Mouse (Mus musculus): ENCODE data around the gene Ephb2. TPM values are rescaled to one million over a fixed set of nuclear protein-coding genes. Genes with fewer than 3 reads are reported as not detected.

Ephb2 gene
- total RNA-seq (2022), result 10 to 100 TPM; 13.2 to 15.0 (median 14.0) TPM

DNA sequence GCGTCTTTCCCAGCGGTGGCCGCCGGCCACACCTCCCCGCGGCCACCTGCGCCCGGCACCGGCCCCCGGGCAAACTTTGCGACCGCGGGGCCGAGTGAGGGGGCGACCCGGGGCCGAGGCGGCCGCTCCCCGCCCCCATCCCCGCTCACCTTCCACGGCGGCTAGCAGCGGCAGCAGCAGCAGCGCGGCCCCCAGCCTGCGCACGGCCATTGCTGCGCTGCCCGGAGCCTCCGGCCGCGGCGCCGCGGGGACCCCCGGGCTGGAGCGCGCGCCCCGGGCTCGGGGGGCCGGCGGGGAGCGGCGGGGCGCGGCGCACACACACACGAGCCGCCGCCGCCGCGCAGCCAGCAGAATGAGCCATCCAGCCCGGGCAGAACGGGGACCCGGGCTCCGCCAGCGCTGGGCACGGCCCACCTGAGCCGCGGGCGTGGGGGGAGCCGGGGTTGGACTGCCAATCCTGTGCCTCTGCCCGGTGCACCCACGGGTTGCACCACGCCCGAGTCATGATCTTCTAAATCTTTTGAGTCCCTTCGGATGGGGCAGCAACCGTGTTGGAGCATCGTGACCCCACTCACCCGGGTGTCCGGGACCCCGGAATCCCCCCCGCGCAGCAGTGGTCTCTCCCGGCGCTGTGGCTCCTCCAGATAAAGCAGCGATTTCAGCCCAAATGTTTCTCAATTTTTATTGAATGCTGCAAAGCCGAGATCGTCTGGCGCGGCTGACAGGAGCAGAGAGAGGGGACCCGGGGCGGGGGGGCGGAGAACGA, at the start of gene Ephb2:
Ephb2 (minus strand) TSS at position 368 of the 766 bp plus-strand sequence.
- peak; percentile 55 to 76 for DNase-seq (ENCODE audit: low spot score in 2 of 2)

DNA sequence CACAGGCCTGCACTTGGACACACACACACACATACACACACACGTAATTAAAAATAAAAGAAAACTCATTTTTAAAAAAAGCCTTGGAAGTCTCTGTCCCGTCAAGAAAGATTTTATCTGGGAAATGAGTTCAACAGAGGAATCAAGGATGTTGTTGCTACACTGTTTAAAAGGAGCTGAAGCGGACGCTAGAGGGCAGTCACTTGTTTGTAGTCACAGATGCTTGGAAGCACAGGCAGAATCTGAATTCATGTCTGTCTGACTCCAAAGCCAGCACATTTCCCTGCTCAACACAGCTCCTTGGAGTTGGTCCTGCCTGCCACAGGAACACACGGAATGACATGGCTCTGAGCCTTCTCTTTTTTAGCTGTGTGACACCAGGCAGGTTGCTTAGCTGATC, 42.8 kb upstream of the Ephb2 start:
- DNase-seq (ENCODE audit: low spot score in 2 of 2), result no peak

DNA sequence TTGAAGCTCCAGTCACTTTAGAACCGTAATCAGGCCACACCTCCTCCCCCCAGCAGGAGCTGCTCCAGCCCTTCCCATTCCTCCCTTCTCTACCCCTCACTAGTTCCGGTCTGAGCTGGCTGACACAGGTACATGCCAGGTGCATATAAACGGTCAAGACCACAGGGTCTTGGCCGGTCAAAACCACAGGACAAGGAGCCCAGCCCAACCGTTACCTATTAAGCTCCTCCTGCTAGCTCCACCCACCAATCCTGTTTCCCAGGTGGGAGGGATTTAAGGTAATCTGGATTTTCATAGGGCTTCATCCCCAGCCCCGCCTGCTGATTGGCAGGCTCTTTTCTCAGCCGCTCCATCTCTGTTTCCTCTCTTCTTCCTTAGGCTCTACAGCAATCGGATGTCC, 42.4 kb upstream of the Ephb2 start:
- DNase-seq (ENCODE audit: low spot score in 2 of 2), result no peak

DNA sequence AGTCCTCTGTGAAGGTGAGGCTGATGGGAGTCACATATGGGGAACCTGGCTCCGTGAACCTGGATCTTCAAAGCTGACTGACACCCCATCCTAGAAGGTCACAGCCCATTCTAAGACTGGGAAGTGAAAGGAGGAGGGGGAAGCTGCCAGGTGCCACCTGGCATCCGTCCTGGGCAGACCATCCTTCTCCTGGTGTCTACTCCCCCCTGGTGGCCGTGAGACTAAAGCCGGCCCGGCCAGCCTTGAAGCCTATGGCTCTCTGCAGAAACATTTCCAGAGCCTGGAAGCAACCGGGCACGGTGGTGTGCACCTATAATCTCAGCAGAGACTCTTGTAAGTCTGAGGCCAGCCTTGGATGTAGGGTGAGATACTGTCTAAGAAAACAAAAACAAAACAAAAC, 41.2 kb upstream of the Ephb2 start:
- no peak for DNase-seq (ENCODE audit: low spot score in 2 of 2)

DNA sequence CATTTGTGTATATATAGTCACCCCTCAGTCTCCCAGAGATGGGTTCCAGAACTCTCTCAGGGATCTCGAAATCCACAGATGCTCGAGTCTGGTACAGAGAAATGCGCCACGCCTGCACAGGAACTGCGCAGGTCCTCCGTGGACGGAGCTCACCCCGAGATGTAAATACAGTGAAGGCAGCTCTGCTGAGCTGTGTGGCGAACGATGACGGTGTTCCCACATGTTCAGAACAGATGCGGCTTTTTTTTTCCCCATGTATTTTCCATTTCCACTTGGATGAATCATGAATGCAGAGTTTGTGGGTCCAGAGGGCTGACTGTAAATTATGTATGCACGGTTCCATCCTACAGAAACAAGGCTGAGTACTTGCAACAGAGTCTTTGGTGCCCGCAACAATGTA, 39.2 kb upstream of the Ephb2 start:
- no peak for DNase-seq (ENCODE audit: low spot score in 2 of 2)

DNA sequence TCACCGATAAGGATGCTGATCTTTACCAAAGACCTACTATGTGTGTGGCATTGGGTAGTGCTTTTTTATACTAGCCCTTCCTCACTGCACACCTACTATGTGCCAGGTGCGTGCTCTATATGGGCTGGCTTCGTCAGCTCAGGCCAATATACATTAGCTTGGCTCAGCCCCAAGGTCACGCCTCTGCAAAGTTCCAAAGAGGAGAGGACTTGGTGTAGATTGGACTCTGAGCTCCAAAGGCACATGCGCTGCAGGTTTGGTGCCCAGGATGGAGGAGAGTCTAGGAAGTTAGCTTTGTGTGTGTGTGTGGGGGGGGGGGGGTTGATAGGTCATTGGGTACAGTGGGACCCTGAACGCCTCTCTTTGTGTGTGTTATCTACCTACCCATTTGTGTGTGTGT, 32.6 kb upstream of the Ephb2 start:
- no peak for DNase-seq (ENCODE audit: low spot score in 2 of 2)

DNA sequence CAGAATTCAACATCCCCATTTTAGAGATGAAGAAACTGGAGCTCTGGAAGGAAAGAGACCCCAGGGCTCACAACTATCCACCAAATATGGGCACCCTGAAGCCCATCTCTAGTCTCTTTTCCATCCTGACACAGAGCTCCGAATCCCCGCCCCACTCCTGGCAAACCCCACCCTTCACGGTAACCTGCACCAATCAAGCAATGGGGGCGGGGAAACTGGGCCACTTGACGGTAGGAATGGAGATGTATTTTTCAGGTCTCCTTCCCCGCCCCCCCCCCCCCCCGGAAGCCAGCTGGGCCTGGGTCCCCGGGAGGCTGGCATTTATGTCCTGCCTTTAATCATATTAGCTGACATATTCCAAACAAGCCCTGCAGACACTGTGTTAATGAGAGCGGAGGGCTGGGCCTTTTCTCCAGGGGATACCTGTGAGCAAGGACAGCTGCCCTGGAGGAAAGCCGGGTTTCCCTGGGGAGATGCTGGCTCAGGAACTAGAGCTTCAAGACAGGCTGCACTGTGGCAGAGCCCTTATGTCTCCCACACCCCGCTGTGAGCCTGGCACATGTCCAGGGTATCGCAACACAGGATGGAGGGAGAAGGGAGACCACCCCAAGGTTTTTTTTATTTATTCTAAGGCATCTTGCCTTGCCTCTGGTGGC, 32.0 kb upstream of the Ephb2 start:
- DNase-seq (ENCODE audit: low spot score in 2 of 2), result no peak

DNA sequence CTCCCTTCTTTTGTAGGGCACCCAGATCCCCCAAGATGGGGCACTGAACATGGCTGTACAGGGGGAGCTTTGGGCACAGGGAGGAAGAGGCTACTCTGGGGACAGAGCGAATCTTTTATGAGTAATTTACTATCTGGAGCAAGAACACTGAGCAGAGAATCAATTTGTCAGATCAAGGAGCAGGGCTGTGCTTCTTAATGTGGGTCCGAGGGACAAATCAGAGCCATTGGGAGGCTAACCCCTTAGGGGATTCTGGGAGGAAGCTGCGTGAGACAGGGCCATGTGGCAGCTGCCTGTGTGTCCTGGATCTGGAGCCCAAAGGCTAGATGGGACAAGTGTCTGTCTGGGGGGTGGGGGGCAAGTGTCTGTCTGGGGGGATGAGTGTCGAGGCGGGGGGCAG, 29.7 kb upstream of the Ephb2 start:
- no peak for DNase-seq (ENCODE audit: low spot score in 2 of 2)

DNA sequence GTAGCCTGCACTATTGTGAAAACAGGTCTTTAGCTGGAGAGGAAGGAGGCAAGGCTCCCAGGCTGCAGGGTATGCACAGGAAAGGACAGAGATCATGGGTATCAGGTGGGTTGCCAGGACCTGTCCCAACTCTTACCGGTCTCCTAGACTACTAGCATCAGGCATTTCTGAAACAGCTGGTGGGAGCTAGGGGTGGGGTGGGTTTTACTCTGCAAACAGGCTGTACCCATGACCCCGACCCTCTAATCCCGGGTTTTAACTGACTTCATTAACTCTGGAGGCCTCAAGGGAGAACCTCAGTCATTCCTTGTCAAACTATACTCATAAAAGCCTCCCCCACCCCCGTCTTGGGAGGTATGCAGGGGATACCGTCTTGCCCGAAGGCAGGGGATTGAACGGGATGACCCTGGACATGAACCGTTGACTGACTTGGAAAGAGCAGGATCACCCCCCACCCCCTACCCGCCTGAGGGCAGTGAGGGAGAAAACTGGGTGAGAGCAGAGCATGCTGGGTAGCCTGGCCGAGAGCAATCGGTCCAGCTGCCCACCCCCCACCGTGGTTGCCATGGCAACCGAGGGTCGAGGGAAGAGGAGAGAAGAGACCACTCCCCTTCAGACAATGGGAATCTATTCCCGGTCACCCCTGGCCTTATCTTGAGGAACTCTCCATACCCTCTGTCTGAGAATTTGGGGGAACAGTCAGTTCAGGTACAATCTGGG, 29.1 kb upstream of the Ephb2 start:
- no peak for DNase-seq (ENCODE audit: low spot score in 2 of 2)

DNA sequence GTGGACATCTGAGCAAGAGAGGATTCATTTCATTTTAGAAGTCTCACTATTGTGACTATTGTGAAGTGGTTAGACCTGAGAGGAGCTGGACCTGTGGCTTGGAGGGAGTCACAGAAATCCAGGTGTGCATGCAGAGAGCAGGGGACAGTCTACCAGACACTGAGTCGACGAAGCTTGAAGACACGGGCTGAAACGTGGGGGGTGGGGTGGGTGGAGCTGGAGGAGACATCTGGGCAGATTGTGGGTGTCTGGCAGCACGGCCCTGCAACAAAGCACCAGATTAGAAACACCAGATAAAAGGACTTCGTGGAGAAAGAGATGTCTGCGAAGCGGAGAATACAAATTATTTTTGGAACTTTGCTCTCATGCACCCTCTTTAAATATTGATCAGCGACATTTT, 27.7 kb upstream of the Ephb2 start:
- no peak for DNase-seq (ENCODE audit: low spot score in 2 of 2)

DNA sequence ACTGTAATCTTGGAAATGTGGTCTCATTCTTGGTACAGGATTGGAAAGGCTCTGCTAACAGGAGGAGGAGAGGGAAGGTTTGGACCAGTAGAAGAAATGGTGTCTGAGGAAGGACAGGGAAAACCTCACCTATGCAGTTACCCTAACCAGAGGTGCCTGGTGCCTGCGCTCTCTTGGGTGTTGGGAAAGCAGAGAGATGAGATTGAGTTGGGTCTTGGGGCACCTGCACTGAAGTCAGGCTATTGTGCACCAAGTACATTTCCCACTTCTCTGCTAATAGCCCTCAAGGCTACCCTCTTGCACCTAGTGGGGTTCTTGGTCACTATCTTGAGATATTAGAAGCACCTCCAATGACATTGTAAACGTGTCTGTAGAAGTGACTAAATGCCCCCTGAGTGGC, 26.6 kb upstream of the Ephb2 start:
- no peak for DNase-seq (ENCODE audit: low spot score in 2 of 2)

DNA sequence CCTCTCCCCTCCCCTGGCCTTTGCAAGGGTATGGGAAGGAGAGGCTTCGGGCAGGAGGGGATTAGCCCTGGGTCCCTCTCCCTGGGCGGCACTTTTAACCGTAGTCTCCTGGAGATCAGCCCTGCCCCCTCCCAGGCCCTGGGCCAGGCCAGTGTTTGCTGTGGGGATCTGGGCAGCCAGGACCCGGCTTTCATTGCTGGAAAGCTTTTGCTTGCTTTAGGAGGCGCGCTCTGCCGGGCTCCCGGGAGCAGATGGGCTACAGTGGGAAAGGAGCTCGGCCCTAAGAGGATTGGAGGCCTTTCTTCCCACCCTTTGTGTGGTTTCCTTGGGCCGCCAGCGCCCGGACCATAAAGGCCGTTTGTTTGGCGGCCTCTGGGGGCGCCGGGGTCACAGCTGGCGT, 26.0 kb upstream of the Ephb2 start:
- no peak for DNase-seq (ENCODE audit: low spot score in 2 of 2)

DNA sequence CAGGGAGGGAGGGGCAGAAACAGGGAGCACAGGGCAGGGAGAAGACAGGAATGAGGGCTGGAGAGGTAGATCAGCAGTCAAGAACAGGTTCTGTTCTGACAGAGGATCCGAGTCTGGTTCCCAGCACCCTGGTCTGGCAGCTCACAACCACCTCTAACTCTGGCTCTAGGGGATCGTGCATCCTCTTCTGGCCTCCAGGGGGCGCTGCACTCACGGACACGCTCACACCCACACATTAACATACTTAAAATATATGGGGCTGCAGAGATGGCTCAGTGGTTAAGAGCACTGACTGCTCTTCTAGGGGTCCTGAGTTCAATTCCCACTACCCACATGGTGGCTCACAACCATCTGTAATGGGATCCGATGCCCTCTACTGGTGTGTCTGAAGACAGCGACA, 24.2 kb upstream of the Ephb2 start:
- DNase-seq (ENCODE audit: low spot score in 2 of 2), result no peak

DNA sequence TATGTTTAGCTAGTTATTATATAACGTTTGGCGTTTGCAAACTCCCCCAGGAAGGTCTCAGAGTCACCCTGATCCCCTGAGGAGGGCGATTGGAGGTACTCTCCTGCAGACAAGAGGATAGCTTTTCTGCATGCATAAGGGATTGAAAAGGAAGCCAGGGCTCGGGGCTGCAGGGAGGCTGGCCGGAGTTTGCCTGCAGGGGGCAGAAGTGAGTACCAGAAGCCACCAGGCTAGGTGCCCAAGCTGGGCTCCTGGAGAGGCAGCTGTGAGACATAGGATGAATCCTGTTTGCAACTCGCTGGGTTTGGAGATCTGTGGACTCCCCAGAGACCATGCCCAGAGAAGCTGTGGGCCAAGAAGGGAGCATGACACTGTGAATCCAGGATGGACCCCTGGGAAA, 19.3 kb upstream of the Ephb2 start:
- no peak for DNase-seq (ENCODE audit: low spot score in 2 of 2)

DNA sequence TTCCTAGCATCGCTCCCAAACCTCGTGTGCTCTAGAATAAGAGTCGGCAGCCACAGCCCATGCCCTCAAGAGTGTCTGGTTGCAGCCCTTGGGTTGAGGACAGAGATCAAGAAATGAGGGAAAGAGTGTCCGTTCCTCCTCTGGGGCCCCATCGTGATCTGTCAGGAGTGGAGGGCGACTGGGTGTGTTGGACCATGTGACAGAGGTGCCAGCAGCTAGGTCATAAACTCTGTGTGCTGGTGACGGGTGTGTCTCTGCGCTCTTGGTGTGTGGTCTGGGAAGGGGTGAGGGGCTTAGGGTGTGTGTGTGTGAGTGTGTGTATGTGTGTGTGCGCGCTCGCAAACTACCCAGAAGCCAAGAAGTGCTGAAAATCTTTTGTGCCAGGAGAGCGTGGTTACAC, 17.2 kb upstream of the Ephb2 start:
- no peak for DNase-seq (ENCODE audit: low spot score in 2 of 2)

DNA sequence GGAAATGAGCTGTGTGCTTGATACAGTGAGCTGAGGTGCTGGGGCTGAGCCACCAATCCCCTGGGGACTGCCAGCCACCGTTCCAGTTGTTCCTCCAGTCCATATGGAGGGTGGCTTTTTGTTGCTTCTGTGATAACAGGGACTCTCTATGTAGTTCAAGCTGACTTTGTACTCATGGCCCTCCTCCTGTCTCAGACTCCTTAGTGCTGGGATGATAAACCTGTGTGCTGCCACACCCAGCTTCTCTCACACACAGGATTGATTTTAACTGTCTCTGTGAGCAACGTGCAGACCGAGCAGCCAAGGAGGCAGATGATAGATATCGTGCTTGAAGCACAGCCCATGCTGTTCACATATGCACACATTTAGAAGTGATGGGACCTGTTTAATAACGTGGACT, 16.3 kb upstream of the Ephb2 start:
- no peak for DNase-seq (ENCODE audit: low spot score in 2 of 2)

DNA sequence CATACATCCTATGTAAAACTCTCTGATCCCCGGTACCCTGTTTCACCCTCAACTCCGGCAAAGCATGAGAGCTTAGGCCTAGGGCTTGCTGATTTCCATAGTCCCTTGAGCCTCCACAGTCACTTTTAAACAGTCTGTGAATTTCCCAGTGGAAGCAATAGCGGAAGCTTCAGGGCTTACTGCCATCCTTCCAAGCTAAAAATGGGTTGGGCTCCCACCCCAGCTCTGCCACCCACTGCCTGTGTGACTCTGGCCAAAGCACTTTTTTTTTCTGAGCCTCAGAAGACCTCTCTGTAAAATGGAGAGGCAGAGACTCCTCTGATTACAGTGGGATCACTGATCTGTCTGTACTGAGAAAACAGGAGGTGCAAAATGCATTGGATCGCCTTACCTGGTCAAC, 12.8 kb upstream of the Ephb2 start:
- no peak for DNase-seq (ENCODE audit: low spot score in 2 of 2)

DNA sequence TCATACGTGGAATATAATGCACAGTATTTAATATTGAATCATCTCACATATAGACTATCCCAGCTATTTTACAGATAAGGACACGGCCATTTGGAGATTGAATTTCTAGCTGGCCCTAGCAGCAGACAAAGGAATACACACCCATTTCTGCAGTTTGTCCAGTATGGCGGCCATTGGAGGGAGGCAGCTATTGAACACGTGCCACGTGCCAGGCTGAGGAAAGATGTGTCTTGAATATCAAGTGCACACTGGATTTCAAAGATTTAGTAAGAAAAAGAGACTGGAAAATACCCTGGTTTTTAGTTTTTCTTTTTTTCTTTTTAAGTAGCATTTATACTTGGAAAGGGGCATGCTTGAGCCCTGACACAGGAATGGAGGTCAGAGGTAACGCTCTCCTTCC, 11.4 kb upstream of the Ephb2 start:
- DNase-seq (ENCODE audit: low spot score in 2 of 2), result no peak

DNA sequence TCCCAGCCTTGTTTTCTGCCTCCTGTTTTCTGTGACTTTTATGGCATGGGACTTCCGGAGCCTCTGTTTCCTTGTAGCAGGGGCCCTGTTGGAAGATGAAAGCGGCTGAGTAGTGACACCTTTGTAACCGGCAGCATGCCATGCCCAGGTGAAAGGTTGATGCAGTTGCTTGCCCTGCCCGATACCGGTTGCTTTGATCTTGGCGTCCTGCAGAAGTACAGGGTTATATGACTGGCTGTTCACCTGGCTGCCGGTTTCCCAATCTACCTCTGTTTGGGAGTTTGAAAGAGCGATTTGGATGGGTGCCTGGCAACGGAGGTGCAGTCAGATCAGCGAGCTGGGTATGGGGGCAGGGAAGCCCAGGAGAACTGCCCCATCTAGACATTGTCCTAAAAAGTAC, 7.0 kb upstream of the Ephb2 start:
- no peak for DNase-seq (ENCODE audit: low spot score in 2 of 2)

DNA sequence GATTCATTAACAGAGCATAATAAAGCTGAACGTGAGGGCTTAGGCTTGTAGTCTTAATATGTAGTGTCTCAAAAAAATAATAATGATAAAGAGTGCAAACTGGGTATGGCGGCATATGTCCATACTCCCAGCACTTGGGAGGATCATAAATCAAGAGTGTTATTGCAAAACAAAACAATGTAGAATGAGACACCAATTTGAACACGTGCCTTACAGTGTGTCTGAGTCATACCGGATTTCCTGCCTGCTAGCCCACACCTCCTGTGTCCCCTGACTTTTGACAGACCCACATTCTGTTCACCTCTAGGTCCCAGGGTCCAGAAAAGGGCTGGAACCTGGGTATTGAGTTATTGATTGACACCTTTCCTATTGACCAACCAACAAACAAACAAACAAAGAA, 6.2 kb upstream of the Ephb2 start:
- no peak for DNase-seq (ENCODE audit: low spot score in 2 of 2)

DNA sequence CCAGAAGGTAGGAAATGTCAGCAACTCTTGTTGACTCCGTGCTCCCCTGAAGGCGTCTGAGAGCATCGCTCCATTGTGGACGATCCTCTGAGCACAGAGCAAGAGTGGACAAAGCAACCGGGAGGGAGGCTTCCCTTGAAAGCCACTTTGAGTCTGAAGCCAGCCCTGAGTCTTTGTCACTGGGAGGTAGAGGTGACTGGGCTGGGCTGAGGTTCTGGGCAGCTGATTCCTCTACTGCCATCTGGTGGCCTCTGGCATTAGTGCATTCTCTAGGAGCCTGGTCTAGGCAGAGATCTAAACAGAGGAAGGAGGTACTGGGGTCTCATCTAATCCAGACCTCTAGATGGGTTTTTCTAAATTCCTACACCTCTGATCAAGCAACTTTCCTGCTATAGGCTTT, 5.3 kb upstream of the Ephb2 start:
- peak in 1 of 2 experiments; percentile 66 for DNase-seq (ENCODE audit: low spot score in 2 of 2)

DNA sequence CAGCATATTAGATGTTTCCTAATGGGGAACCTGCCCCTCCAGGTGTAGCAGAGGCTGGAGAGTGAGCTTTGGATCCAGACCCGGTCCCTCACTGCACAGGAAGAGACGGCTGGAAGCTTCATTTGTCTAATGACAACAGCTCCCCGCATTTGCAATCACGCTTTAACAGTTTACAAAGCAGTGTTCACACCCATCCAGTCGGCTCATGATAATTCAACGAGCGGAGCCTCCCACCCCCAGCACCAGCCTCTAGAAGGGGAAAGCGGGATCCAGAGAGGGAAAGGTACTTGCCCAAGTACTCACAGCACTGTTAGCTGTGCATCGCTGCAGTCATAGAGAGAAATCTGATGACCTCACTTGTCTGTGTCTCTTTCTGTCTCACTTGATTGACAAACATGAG, 2.7 kb upstream of the Ephb2 start:
- no peak for DNase-seq (ENCODE audit: low spot score in 2 of 2)

DNA sequence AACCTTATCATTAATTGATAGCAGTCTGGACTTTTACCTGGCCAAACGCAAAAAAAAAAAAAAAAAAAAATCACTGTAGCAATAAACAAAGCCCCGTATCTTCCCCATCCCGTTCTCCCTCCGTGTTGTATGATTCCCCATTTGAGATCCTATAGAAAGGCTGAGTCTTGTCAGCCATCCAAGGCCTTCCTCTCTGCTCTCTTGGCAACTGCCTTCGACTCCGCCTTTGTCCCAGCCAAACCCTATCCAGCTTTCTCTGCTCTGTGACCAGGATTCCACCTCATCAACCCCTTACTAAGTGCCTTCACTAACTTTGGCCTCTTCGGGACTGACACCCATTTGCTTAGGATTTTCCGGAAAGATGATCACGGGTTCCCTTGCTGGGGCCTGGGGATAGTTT, 2.2 kb upstream of the Ephb2 start:
- DNase-seq (ENCODE audit: low spot score in 2 of 2), result no peak

Measured in left cerebral cortex, adult 8-10 months (tissue).